Mouse (Mus musculus): ENCODE data around the gene Icam1. TPM values are rescaled to one million over a fixed set of nuclear protein-coding genes. Genes with fewer than 3 reads are reported as not detected.

The Icam1 gene
- polyA plus RNA-seq, 1 experiment from 2014 or later = 76.2 TPM

- H3K36me3 ChIP-seq (ENCODE audit: control insufficient read depth, insufficient read depth, low read length) = no peaks in the 10 kb centered on the region
- H3K9me3 ChIP-seq (ENCODE audit: control insufficient read depth, low read length) = no peaks in the 10 kb centered on the region
- ATAC-seq (ENCODE audit: low read depth) = peak; percentile 40
- H3K4me3 ChIP-seq (ENCODE audit: low read length) = peak overlapping the region; percentile 62
- H3K27ac ChIP-seq (ENCODE audit: low read length) = peak overlapping the region; percentile 52
- peaks cover 24% of the 10 kb centered on the region for H3K4me1 ChIP-seq (replicated peaks; ENCODE audit: control insufficient read depth, insufficient read depth, low read length)
- WGBS = 3% methylated on average over 28 of the region's 29 CpGs
- peak overlapping the region; percentile 78 for H3K4me2 ChIP-seq (ENCODE audit: low read depth, low read length)
- H3K27me3 ChIP-seq (ENCODE audit: control insufficient read depth, insufficient read depth, low read depth, low read length) = peaks cover 5% of the 10 kb centered on the region
- H3K9ac ChIP-seq (ENCODE audit: low read length) = peak overlapping the region; percentile 74
These were observed 854 bp upstream of the Icam1 start for GRCm38 (mm10) chr9:21014691-21015570.

- Histone ChIP-seq H3K4me3 (ENCODE audit: low read length) (peak overlapping the region; percentile 62), H3K9ac (ENCODE audit: low read length) (peak overlapping the region; percentile 74), H3K27ac (ENCODE audit: low read length) (no peak overlapping the region), H3K4me1 (replicated peaks; ENCODE audit: control insufficient read depth, insufficient read depth, low read length) (peaks cover 22% of the 10 kb centered on the region), H3K36me3 (ENCODE audit: control insufficient read depth, insufficient read depth, low read length) (no peaks in the 10 kb centered on the region), H3K4me2 (ENCODE audit: low read depth, low read length) (peak overlapping the region; percentile 78), H3K9me3 (ENCODE audit: control insufficient read depth, low read length) (no peaks in the 10 kb centered on the region), H3K27me3 (ENCODE audit: control insufficient read depth, insufficient read depth, low read depth, low read length) (peaks cover 5% of the 10 kb centered on the region)
- 4% methylated on average over 17 of the region's 17 CpGs for WGBS
- ATAC-seq (ENCODE audit: low read depth) = no peak
These were observed 769 bp downstream of the Icam1 start for GRCm38 (mm10) chr9:21016331-21017176.

GRCm38 (mm10) chr9:21017177-21017575, 1.4 kb downstream of the Icam1 start:
- Histone ChIP-seq H3K4me2 (ENCODE audit: low read depth, low read length) (peak overlapping the region; percentile 78), H3K9me3 (ENCODE audit: control insufficient read depth, low read length) (no peaks in the 10 kb centered on the region), H3K27ac (ENCODE audit: low read length) (no peak overlapping the region), H3K4me1 (replicated peaks; ENCODE audit: control insufficient read depth, insufficient read depth, low read length) (peaks cover 21% of the 10 kb centered on the region), H3K4me3 (ENCODE audit: low read length) (peak overlapping the region; percentile 62), H3K9ac (ENCODE audit: low read length) (peak overlapping the region; percentile 21), H3K27me3 (ENCODE audit: control insufficient read depth, insufficient read depth, low read depth, low read length) (peaks cover 5% of the 10 kb centered on the region), H3K36me3 (ENCODE audit: control insufficient read depth, insufficient read depth, low read length) (no peaks in the 10 kb centered on the region)
- no peak for ATAC-seq (ENCODE audit: low read depth)
- WGBS = 16% methylated on average over 4 of the region's 4 CpGs

- 71% methylated on average over 2 of the region's 2 CpGs for WGBS
- ATAC-seq (ENCODE audit: low read depth) = no peak
- no peaks in the 10 kb centered on the region for H3K9me3 ChIP-seq (ENCODE audit: control insufficient read depth, low read length)
- H3K36me3 ChIP-seq (ENCODE audit: control insufficient read depth, insufficient read depth, low read length) = 0 out of 2 replicates have a peak, but pooled peaks cover 2% of the 10 kb centered on the region
- peaks cover 5% of the 10 kb centered on the region for H3K27me3 ChIP-seq (ENCODE audit: control insufficient read depth, insufficient read depth, low read depth, low read length)
- H3K4me3 ChIP-seq (ENCODE audit: low read length) = no peak overlapping the region
- H3K4me2 ChIP-seq (ENCODE audit: low read depth, low read length) = no peak overlapping the region
- H3K9ac ChIP-seq (ENCODE audit: low read length) = no peak overlapping the region
- peaks cover 19% of the 10 kb centered on the region for H3K4me1 ChIP-seq (replicated peaks; ENCODE audit: control insufficient read depth, insufficient read depth, low read length)
- no peak overlapping the region for H3K27ac ChIP-seq (ENCODE audit: low read length)
These were observed 2.8 kb downstream of the Icam1 start for GRCm38 (mm10) chr9:21018600-21018999.

- no peak overlapping the region for H3K9ac ChIP-seq (ENCODE audit: low read length)
- no peak overlapping the region for H3K4me2 ChIP-seq (ENCODE audit: low read depth, low read length)
- H3K36me3 ChIP-seq (ENCODE audit: control insufficient read depth, insufficient read depth, low read length) = 0 out of 2 replicates have a peak, but pooled peaks cover 2% of the 10 kb centered on the region
- no peak overlapping the region for H3K4me3 ChIP-seq (ENCODE audit: low read length)
- ATAC-seq (ENCODE audit: low read depth) = 0 out of 2 replicates have a peak, but pooled peaks have one; percentile 30
- peak overlapping the region; percentile 89 for H3K27ac ChIP-seq (ENCODE audit: low read length)
- H3K9me3 ChIP-seq (ENCODE audit: control insufficient read depth, low read length) = no peaks in the 10 kb centered on the region
- 54% methylated on average over 3 of the region's 3 CpGs for WGBS
- peaks cover 10% of the 10 kb centered on the region; the same call in 1 of the 2 replicates for H3K4me1 ChIP-seq (replicated peaks; ENCODE audit: control insufficient read depth, insufficient read depth, low read length)
- H3K27me3 ChIP-seq (ENCODE audit: control insufficient read depth, insufficient read depth, low read depth, low read length) = no peaks in the 10 kb centered on the region
These were observed 5.6 kb downstream of the Icam1 start for GRCm38 (mm10) chr9:21021363-21021762.

GRCm38 (mm10) chr9:21022288-21022687, 6.5 kb downstream of the Icam1 start:
- Histone ChIP-seq H3K4me3 (ENCODE audit: low read length) (no peak overlapping the region), H3K36me3 (ENCODE audit: control insufficient read depth, insufficient read depth, low read length) (0 out of 2 replicates have a peak, but pooled peaks cover 2% of the 10 kb centered on the region), H3K4me1 (replicated peaks; ENCODE audit: control insufficient read depth, insufficient read depth, low read length) (peaks cover 13% of the 10 kb centered on the region), H3K9ac (ENCODE audit: low read length) (peak overlapping the region; percentile 22; the same call in 1 of the 2 replicates), H3K27ac (ENCODE audit: low read length) (peak overlapping the region; percentile 89), H3K4me2 (ENCODE audit: low read depth, low read length) (no peak overlapping the region), H3K27me3 (ENCODE audit: control insufficient read depth, insufficient read depth, low read depth, low read length) (no peaks in the 10 kb centered on the region), H3K9me3 (ENCODE audit: control insufficient read depth, low read length) (no peaks in the 10 kb centered on the region)
- WGBS = 43% methylated on average over 6 of the region's 6 CpGs
- peak; percentile 29 for ATAC-seq (ENCODE audit: low read depth)

GRCm38 (mm10) chr9:21022726-21023125, 6.9 kb downstream of the Icam1 start:
- 81% methylated on average over 1 of the region's 1 CpGs for WGBS
- H3K9ac ChIP-seq (ENCODE audit: low read length) = no peak overlapping the region
- no peak overlapping the region for H3K4me2 ChIP-seq (ENCODE audit: low read depth, low read length)
- no peaks in the 10 kb centered on the region for H3K27me3 ChIP-seq (ENCODE audit: control insufficient read depth, insufficient read depth, low read depth, low read length)
- H3K27ac ChIP-seq (ENCODE audit: low read length) = peak overlapping the region; percentile 89
- ATAC-seq (ENCODE audit: low read depth) = no peak
- peaks cover 10% of the 10 kb centered on the region for H3K4me1 ChIP-seq (replicated peaks; ENCODE audit: control insufficient read depth, insufficient read depth, low read length)
- 0 out of 2 replicates have a peak, but pooled peaks cover 2% of the 10 kb centered on the region for H3K36me3 ChIP-seq (ENCODE audit: control insufficient read depth, insufficient read depth, low read length)
- no peak overlapping the region for H3K4me3 ChIP-seq (ENCODE audit: low read length)
- no peaks in the 10 kb centered on the region for H3K9me3 ChIP-seq (ENCODE audit: control insufficient read depth, low read length)

- Histone ChIP-seq H3K27ac (ENCODE audit: low read length) (peak overlapping the region; percentile 95), H3K36me3 (ENCODE audit: control insufficient read depth, insufficient read depth, low read length) (0 out of 2 replicates have a peak, but pooled peaks cover 2% of the 10 kb centered on the region), H3K4me2 (ENCODE audit: low read depth, low read length) (peak overlapping the region; percentile 51), H3K9ac (ENCODE audit: low read length) (peak overlapping the region; percentile 63), H3K27me3 (ENCODE audit: control insufficient read depth, insufficient read depth, low read depth, low read length) (no peaks in the 10 kb centered on the region), H3K4me1 (replicated peaks; ENCODE audit: control insufficient read depth, insufficient read depth, low read length) (peaks cover 27% of the 10 kb centered on the region), H3K9me3 (ENCODE audit: control insufficient read depth, low read length) (no peaks in the 10 kb centered on the region), H3K4me3 (ENCODE audit: low read length) (peak overlapping the region; percentile 46)
- peak; percentile 81 for ATAC-seq (ENCODE audit: low read depth)
- WGBS = 38% methylated on average over 19 of the region's 19 CpGs
These were observed 9.5 kb downstream of the Icam1 start for GRCm38 (mm10) chr9:21025258-21025810.
